Mouse (Mus musculus) cerebellum, adult 18-20 months (tissue): ENCODE results near the gene Dhh.

Source experiments
- DNase-seq, 2 experiments: peaks; one replicate each; pipeline ENCODE4 v3.0.0; 2021

Gene Dhh

GRCm38 (mm10) chr15:98914903-98915302 lies 16.6 kb upstream of the Dhh start:
- DNase-seq: no peak

DNA sequence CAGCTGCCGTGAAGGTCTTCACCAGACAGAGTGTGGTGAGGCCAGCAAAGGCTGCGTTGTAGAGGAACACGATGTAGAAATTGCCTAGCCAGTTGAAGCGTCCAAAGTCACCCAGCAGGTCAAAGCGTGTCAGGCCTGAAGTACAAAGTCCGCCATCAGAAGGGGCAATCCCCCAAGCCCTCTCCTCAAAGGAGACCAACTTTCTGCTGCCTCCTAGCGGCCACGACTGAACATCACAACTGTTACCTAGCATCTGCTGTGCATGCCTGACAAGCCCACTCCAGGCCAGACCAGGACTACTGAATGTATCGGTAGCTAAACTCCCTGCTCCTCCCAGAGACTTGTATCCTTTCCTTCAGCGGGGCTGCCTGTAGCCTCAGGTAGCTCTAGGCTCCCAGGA lies 6.4 kb upstream of the Dhh start:
- peak; percentile 38 to 49 for DNase-seq

DNA sequence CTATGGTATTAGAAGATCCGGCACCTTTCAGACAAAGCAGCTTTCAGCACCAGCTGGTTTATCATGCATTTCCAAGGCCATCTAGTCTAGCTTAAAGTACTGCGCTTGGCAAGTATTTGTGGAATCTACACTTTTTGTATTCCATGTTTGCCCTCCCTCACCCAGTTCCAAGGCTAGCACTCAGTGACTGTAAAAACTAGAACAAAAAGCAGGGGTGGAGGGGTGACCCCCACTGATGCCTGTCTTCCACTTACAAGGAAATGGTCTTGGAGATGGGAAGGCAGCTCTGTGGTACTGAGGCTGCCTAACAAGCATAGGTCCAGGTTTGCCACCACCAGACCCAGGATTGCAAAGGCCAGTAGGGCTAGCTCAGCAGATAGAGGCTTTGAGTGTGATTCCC lies 4.3 kb upstream of the Dhh start:
- no peak for DNase-seq

GRCm38 (mm10) chr15:98901530-98901929 lies 3.2 kb upstream of the Dhh start:
- DNase-seq: no peak

GRCm38 (mm10) chr15:98897495-98897894 lies 845 bp downstream of the Dhh start:
- DNase-seq: no peak

DNA sequence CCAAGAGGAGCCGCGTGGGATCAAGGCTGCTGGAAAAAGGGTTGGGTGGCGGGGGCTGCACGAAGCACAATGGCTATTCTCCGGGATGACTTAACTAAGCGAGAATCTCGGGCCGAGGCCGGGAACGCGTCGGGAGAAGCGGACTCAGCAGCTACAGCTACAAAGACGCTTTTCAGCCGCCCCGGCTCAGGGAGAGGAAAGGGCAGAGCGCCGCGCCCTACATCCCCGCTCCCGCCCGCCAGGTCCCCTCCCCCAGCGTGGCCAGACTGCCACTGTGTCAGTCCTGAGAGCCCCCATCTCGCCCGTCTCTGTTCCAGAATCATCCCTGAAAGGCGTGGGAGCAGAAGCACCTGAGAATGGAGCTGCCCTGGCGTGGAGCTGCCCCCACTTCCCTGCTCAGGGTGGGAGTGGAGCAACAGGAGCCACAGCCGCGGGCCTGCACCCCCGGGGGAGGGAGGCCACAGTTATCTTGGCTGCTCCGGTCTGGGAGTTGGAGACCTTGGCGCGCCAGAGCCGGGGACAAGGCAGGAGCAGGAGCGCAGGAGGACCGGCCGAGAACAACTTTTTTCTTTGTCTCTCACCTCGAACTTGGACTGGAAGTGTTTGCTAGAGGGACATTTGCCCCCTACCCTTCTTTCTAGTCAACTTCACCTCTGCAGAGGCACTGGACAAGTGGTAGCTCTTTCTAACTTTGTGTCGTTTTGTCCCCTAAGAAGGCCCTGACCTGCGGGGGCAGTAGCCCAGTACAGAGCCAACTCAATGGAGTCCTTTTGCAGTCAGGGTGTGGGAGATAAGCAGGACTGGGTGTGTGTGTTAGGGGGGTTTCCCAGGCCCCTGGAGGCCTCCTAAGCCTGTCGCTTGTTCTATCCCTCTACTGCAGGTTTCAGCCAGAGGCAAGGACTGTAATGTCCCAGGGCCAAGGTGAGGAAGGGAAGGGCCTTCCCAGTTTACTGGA lies 2.4 kb downstream of the Dhh start:
- no peak for DNase-seq

- no peak for DNase-seq
These were observed 3.4 kb downstream of the Dhh start for GRCm38 (mm10) chr15:98894746-98895634.

GRCm38 (mm10) chr15:98893940-98894745 lies 4.2 kb downstream of the Dhh start, which contains the start of gene Rhebl1:
TSS of gene Rhebl1 (minus strand) at chr15:98894540.
- peak; percentile 62 for DNase-seq

DNA sequence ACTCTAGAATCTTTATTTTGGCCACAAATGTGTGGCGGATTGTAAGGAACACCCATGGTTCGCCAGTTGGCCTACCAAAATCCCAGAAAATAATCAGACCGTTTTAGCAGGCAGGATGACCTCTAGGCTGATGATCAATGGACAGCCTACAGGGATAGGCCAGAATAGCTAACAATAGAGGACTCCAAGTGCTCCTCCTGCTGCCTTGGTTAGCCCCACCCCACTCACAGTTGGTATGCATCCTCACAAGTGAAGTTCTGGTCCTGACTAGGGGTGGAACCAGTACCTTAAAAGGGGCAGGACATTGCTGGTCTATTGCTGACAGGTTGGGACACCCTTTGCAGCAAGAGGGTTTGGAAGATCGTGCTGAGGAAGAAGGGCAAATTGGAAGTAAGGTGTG lies 5.3 kb downstream of the Dhh start:
- DNase-seq: no peak

DNA sequence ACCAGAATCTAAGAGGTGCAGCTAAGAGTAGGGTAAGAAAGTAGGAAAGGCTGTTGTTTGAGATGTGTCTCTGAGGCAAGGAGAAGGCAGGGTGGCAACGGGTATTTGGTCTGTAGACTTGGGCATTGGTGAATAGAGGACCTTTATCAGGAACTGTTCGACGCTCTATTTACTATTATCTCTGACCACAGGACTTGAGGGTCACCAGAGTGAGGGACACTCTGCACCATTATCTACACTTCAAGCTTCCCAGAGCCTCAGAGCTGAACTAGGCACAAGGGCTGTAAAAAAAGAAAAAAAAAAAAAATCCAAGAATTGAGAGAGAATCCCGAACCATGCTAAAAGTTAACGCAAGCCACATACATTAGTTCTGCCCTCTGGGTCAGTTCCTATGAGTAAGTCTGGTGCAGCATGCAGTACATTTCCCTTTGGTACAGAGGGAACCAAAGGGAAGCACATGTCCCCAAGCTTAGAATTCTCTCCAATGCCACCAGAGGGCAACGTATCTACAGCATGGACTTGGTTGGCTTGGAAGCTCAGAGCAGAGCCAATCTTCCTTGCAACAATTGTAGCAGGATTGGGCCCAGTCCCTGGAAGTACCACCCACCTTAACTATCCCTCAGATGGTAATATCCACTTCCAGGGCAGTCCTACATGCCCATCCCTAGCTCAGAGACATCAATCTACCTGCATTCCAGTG lies 6.3 kb downstream of the Dhh start:
- DNase-seq: peak; percentile 73 to 85

GRCm38 (mm10) chr15:98891198-98891742 lies 7.1 kb downstream of the Dhh start:
- no peak for DNase-seq

DNA sequence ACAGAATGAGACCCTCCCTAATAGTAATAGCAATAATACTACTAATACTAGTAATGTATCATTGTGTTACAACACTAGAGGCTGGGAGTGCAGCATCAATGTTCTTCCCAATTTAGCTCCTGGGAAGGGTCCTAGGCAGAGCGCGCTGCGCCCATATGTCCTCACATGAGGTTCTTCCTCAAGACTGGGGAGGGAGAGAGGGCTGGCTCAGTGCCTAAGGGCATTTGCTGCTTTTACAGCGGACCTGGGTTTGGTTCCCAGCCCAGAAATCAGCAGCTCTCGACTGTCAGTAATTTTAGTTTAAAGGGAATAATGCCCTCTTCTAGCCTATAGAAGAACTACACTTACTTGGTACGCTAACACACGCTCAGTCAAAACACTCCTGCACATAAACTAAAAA lies 10.8 kb downstream of the Dhh start:
- DNase-seq: no peak

- DNase-seq: no peak
These were observed 11.5 kb downstream of the Dhh start for GRCm38 (mm10) chr15:98886667-98887387.

DNA sequence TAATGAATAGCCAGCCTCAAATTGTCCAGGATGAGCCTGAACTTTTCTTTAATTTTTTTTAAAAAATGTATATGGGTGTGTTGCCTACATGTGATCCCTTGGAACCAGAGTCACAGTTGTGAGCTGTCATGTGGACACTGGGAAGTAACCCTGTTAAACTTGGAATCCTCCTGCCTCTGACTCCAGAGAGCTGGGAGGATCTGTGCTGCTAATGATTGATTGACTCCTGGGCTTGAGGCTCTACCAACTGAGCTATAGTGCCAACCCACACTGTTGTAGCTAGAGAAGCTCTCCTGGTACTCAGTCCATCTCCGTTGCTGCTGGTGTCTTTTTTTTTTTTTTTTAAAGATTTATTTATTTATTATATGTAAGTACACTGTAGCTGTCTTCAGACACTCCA lies 14.2 kb downstream of the Dhh start:
- DNase-seq: no peak

DNA sequence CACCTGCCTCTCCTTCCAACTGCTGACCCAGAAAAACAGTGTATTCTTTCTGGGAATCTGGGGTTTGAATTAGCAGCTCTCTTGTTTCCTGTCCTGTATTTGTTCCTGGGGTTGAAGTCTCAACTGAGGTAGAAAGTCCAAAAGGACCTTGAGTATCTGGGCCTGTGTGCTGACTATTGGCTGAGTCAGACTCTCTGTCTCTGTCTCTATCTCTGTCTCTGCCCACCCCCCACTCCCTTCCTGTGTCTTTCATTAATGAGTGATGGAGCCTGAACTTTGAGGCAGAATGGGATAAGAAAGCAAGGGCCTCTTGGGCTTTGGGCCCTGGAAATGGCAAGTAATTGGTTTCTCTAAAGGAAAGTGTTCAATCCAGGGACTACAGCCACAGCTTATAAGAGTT lies 14.7 kb downstream of the Dhh start:
- DNase-seq: no peak

DNA sequence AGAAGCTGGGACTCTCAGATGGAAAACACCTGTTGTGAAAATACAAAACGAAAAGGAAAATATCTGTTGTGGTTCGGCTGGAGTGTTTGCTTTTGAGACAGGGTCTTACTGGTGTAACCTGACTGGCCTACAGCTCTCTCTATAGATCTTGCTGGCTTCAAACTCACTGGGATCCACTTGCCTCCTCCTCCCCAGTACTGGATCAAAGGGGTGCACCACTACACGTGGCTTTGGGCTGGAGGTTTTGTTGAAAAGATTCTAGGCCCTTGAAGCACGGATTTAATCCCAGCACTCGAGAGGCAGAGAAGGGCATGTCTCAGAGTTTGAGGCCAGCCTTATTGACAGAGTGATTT lies 16.7 kb downstream of the Dhh start:
- no peak for DNase-seq

DNA sequence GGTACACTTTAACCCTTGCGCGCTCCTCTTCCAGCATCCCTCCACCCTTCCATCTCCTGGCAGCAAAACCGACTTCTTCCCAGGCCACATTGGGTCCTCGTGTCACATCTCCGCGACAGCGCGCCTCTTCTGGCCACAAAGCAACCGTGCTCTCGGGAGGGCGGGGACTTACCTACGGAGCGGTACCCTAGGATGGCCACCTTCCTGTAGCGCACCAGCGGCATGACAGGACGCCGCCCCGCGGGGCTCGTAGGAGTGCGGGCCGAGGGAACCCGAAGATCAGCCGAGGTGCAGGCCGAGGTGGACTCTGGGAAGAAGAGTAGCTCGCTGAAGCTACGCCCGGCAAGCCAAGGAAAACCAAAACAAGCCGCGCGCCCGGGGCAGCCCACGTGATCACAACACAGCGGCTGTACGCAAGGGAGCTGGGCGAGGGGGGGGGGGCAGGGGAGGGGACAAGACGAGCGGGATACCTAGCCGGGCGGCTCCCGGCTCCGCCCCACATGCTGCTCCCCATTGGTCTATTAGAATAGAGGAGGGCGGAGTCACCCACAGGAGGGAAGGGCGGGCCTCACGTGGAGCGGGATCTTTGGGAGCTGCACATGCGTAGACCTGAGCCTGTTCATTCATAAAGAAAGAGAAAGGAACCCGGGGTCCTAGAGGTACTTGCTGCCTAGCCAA lies 17.2 kb downstream of the Dhh start:
- peak; percentile 89 to 98 for DNase-seq

DNA sequence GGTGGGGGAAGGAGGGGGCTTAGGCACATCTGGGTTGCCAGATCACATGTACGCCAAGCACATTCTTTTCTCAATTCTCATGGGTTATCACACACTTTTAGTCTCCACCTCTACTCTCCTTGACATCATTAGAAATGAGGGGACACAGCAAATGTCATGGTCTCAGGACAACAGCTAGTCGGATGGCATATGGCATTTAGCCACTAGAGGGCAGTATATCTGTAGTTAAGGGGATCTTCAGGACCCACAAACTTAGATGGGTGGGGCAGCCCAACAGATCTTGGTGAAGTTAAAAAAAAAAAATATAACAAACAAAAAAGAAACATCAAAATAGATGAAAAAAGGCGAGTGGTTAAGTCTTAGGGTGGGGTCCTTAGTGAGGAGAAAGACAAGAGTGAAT lies 21.0 kb downstream of the Dhh start:
- peak; percentile 73 to 78 for DNase-seq

DNA sequence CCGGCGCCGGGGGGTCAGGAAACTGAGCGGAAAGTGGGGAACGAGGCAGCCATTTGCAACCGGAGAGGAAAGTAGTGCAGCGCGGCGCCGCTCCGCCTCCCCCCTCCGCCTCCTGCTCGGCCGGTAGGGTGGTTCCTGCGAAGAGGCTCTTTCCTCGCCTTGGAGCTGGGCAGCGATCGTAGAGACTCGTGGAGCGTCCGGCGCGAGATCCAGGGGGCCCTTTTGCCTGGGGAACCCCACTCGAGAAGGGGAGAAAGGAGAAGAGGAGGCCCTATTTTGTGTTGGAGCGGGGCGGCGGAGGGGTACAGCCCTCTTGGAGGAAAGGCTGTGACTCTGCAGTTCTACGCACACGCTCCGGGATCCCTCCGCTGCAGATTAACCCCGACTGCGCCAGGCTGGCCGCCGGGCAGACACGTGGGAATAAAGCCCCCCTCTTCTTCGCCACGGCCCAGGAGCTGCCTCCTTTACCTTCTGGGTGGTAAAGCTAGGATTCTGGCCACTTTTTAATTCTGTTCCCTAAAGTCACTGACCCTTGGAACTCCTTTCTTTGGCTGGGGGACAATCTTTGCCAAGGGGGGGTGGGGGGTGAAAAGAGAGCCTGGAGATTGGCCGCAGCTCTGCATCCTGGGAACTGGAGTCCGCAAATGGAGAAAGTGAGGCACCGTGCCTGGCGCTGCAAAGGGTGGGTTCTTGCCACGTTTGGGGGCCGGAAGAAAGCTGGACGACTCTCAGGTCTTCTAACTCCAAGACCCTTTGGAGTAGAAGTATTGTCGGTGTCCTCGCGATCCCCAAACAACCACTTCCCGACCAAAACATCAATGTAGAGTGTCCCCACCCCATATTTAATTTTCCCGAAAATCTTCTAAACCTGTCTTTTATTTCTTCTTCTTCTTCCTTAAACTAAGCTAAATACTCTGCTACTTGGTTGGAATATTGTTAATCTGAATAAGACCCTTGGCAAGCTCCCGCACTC lies 26.1 kb downstream of the Dhh start:
- DNase-seq: peak; percentile 88 to 94
